Mouse (Mus musculus) erythroblast, embryonic 14.5 days (primary cell): ENCODE measurements around the gene Tmem132b.

ENCODE experiments used
- GATA1 ChIP-seq: IDR thresholded peaks from 2 replicates; pipeline ENCODE4 v1.6.1; 2012; ENCODE audit warnings: low read length, inconsistent platforms, mixed read lengths
- TAL1 ChIP-seq: IDR thresholded peaks from 3 replicates; pipeline ENCODE4 v1.6.1; 2012; ENCODE audit warnings: low read length, inconsistent platforms, mixed read lengths

DNA sequence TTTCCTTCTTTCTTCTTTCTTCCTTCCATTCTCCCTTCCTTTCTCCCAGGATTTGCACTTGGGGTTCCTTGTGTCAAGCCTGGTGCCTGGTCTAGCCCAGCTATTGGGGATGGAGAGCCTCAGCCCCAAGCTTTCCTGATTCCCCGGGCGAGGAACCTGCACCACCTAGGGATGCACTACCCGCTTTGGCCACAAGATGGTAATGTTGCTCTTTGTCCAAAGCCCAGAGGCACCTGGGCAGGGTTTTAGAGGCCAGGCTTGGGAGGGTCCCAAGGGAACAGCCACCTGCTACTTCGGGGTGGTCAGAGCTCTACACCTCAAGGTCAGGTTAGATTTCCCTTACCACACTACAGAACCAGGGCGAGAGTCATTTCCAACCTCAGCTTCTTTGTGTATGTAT, 2.5 kb upstream of the Tmem132b start:
- TF ChIP-seq TAL1 (no peak), GATA1 (no peak)
